Mouse (Mus musculus): ENCODE data around the gene Dll3. TPM values are rescaled to one million over a fixed set of nuclear protein-coding genes. Genes with fewer than 3 reads are reported as not detected.

The Dll3 gene
- polyA plus RNA-seq, 1 experiment from 2014 or later, result 0.43 TPM

DNA sequence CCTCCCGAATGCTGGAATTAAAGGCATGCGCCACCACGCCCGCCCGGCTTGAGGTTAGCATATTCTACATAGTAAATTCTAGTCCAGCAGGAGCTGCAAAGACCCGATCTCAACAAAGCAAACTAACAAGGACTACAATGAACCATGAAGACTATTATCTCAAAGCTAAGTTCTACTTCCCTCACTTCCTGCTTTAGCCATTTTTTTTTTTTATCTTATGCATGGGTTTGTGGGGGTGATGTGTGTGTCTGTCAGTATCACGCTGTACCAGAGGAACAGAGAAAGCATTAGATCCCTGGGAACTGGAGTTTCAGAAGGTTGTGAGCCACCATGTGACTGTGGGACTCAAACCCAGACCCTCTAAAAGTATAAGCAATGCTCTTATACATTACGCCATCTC is 23.3 kb upstream of the Dll3 start:
- no peak overlapping the region for H3K9ac ChIP-seq
- DNase-seq (no peak), ATAC-seq (ENCODE audit: insufficient read depth) (no peak)
- H3K27ac ChIP-seq (ENCODE audit: low read depth), result no peak overlapping the region
- peaks cover 98% of the 10 kb centered on the region for H3K36me3 ChIP-seq (ENCODE audit: insufficient read depth)
- no peaks in the 10 kb centered on the region for H3K4me1 ChIP-seq (ENCODE audit: insufficient read depth)
- H3K27me3 ChIP-seq (ENCODE audit: insufficient read depth, low read length), result no peaks in the 10 kb centered on the region
- no peak overlapping the region for H3K4me2 ChIP-seq
- WGBS, result 94% methylated on average over 8 of the region's 8 CpGs
- TF ChIP-seq CTCF (IDR thresholded peaks at IDR 0.05; ENCODE audit: low read depth), result no peak
- H3K9me3 ChIP-seq (ENCODE audit: low read depth, low read length), result no peaks in the 10 kb centered on the region
- no peak overlapping the region for H3K4me3 ChIP-seq (ENCODE audit: low read depth, low read length)

DNA sequence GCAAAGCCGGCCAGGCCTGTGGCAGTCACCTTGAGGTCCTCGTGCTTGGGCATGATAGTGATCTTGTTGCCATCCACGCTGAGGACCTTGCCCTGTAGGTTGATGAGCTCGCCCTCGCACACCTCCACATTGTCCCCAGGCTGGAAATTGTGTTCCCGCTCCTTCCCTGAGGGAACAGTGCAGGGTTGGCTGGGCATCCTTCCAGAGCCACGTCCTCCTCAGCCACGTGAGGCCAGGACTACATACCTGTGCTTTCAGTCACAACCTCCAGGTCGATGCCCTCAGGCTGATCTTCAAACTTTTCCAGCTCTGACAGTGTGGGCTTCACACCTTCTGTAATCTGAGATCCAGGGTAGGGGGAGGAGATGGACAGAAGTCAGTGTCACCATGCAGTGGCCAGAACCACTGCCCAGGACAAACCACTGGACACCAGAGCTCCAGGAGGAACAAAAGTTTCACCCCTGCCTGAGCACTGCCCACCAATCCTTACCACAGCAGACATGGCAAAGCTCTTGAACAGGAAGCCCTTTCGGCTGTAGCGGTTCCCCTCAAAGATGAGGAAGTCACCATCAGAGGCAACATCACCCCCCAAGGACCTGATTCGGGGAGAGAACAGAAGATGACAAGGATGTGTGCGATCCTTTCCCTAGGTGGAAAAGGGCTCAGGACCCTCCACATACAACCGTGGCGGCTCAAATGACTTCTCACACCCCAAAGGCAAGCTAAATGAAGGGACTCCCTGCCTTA is 20.1 kb upstream of the Dll3 start:
- Histone ChIP-seq H3K9me3 (ENCODE audit: low read depth, low read length) (no peaks in the 10 kb centered on the region), H3K4me1 (ENCODE audit: insufficient read depth) (no peaks in the 10 kb centered on the region), H3K9ac (no peak overlapping the region), H3K4me3 (ENCODE audit: low read depth, low read length) (no peak overlapping the region), H3K27ac (ENCODE audit: low read depth) (no peak overlapping the region), H3K36me3 (ENCODE audit: insufficient read depth) (peaks cover 99% of the 10 kb centered on the region), H3K27me3 (ENCODE audit: insufficient read depth, low read length) (no peaks in the 10 kb centered on the region), H3K4me2 (no peak overlapping the region)
- ATAC-seq (ENCODE audit: insufficient read depth) (no peak), DNase-seq (no peak)
- 90% methylated on average over 15 of the region's 15 CpGs for WGBS
- TF ChIP-seq CTCF (IDR thresholded peaks at IDR 0.05; ENCODE audit: low read depth), result no peak

DNA sequence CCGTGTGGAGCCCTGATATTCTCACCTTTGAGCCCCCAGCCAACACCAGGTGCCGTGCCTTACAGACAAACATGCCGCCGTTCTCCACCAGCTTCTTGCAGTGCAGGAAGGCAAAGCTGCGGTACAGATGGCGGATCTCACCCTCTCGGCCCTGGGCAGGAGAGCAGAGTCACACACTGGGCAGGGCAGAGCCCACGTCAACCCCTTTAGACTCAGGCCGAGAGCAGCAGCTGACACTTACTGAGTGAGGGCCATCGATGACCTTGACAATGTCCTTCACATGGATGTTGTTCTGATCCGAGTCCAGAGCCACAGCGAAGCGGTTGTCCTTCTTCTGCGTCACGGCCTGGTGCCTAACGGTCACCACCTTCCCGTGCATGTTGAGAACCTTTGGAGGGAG is 16.7 kb upstream of the Dll3 start:
- H3K27ac ChIP-seq (ENCODE audit: low read depth), result no peak overlapping the region
- no peak overlapping the region for H3K9ac ChIP-seq
- H3K4me2 ChIP-seq, result no peak overlapping the region
- H3K4me1 ChIP-seq (ENCODE audit: insufficient read depth), result no peaks in the 10 kb centered on the region
- no peaks in the 10 kb centered on the region for H3K9me3 ChIP-seq (ENCODE audit: low read depth, low read length)
- WGBS, result 94% methylated on average over 17 of the region's 17 CpGs
- no peak overlapping the region for H3K4me3 ChIP-seq (ENCODE audit: low read depth, low read length)
- DNase-seq (no peak), ATAC-seq (ENCODE audit: insufficient read depth) (no peak)
- no peak for TF ChIP-seq CTCF (IDR thresholded peaks at IDR 0.05; ENCODE audit: low read depth)
- no peaks in the 10 kb centered on the region for H3K27me3 ChIP-seq (ENCODE audit: insufficient read depth, low read length)
- H3K36me3 ChIP-seq (ENCODE audit: insufficient read depth), result peaks cover 94% of the 10 kb centered on the region

DNA sequence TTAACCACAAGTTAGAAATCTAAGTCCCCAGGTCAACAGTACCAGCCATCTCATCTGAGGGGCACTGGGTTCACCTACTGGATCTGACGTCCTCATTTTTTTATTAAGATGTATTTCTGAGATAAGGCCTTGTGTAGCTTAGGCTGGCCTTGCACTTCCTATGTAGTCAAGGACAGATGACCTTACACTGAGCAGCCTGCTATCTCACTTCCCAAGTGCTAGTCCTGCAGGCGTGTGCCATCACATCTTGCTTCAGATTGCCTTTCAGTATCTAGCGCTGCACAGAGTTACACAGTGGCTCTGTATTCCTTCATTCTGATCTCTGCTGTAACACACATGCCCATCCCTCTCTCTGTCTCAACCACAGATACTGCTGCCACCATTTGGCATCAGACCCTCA is 16.0 kb upstream of the Dll3 start:
- 81% methylated on average over 3 of the region's 3 CpGs for WGBS
- Histone ChIP-seq H3K9ac (no peak overlapping the region), H3K27me3 (ENCODE audit: insufficient read depth, low read length) (no peaks in the 10 kb centered on the region), H3K4me1 (ENCODE audit: insufficient read depth) (no peaks in the 10 kb centered on the region), H3K4me2 (no peak overlapping the region), H3K27ac (ENCODE audit: low read depth) (no peak overlapping the region), H3K36me3 (ENCODE audit: insufficient read depth) (peaks cover 88% of the 10 kb centered on the region), H3K9me3 (ENCODE audit: low read depth, low read length) (no peaks in the 10 kb centered on the region), H3K4me3 (ENCODE audit: low read depth, low read length) (no peak overlapping the region)
- no peak for TF ChIP-seq CTCF (IDR thresholded peaks at IDR 0.05; ENCODE audit: low read depth)
- DNase-seq (no peak), ATAC-seq (ENCODE audit: insufficient read depth) (no peak)

DNA sequence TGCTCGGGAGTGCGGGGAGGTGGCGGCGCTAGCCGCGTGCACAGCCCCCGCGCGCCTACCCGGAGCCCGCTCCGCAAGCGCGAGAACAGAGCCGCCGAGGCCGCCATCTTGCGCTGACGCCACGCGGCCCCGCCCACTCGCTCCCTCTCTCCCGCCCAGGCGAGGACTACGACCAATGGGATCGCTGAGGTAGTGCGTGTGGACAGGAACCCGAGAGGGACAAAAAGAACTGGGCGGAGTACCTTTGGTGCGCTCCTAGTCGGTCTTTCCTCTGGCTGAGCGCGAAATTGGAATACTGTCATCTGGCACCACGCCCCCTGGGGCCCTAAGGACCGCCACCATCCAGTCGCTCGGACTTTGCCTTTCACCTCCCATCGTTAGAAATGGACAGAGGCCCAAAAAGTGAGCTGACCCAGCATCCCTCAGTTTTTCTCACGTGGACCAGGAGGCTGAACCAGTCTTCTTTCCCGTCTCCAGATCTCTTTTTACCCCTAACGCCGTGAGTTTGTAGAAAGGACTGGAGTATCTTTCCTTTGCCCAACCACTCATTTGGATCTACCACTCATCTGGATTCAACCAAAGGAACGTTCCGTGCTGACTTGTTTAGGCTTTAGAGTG is 10.0 kb upstream of the Dll3 start, which contains the start of gene Timm50:
Gene Timm50, minus strand, starts transcription at position 147 of the 618 bp plus-strand sequence.
- Histone ChIP-seq H3K36me3 (ENCODE audit: insufficient read depth) (peaks cover 61% of the 10 kb centered on the region), H3K27ac (ENCODE audit: low read depth) (peak within 1 kb of the TSS; percentile 67), H3K4me3 (ENCODE audit: low read depth, low read length) (peak within 1 kb of the TSS; percentile 95), H3K27me3 (ENCODE audit: insufficient read depth, low read length) (no peaks in the 10 kb centered on the region), H3K9ac (peak within 1 kb of the TSS; percentile 87), H3K4me2 (peak within 1 kb of the TSS; percentile 69), H3K4me1 (ENCODE audit: insufficient read depth) (0 out of 2 replicates have a peak, but pooled peaks cover 5% of the 10 kb centered on the region), H3K9me3 (ENCODE audit: low read depth, low read length) (no peaks in the 10 kb centered on the region)
- no peak for TF ChIP-seq CTCF (IDR thresholded peaks at IDR 0.05; ENCODE audit: low read depth)
- under 1% methylated on average over 45 of the region's 45 CpGs for WGBS
- ATAC-seq (ENCODE audit: insufficient read depth), result peak; percentile 99
- DNase-seq, result peak; percentile 99

DNA sequence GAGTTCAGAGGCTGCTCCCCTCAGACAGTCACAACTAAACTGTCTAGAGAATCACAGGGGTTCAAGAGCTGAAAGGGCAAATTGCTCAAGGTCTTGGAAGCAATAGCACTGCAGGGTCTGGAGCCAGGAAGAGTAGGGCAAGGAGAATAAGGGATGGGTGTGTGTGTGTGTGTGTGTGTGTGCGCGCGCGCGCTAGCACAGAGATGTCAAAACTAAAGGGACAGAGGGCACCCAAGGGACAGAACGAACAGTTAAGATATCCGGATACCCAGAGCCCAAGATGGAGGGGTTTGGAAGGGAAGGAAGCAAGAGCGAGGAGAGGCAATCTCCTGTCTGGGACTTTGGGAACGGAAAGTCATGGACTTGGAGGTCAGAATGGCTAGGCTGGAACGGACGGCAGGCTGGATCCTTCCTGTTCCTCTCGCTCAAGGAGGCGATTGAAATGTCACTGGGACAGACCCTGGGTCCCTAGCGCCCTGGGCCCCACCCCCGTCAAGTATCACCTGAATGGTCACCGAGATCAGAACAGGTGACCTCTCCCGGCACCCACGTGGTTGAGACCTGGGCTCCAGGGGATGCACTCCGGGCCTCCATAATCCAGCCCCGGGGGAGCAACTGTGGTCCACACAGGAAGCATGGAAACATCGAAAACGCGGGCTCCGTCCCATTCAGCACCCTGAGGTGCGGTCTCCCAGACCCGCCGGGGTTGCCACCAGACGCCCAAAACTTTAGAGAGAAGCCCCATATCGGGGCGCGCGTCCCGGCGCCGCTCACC is 9.3 kb upstream of the Dll3 start:
- 6% methylated on average over 35 of the region's 35 CpGs for WGBS
- H3K27me3 ChIP-seq (ENCODE audit: insufficient read depth, low read length), result no peaks in the 10 kb centered on the region
- H3K9me3 ChIP-seq (ENCODE audit: low read depth, low read length), result no peaks in the 10 kb centered on the region
- DNase-seq, result peak; percentile 10
- H3K4me2 ChIP-seq, result peak overlapping the region; percentile 69
- peak; percentile 58 for ATAC-seq (ENCODE audit: insufficient read depth)
- no peak for TF ChIP-seq CTCF (IDR thresholded peaks at IDR 0.05; ENCODE audit: low read depth)
- H3K4me1 ChIP-seq (ENCODE audit: insufficient read depth), result 0 out of 2 replicates have a peak, but pooled peaks cover 5% of the 10 kb centered on the region
- H3K4me3 ChIP-seq (ENCODE audit: low read depth, low read length), result peak overlapping the region; percentile 95
- peak overlapping the region; percentile 87 for H3K9ac ChIP-seq
- H3K27ac ChIP-seq (ENCODE audit: low read depth), result peak overlapping the region; percentile 67
- peaks cover 61% of the 10 kb centered on the region for H3K36me3 ChIP-seq (ENCODE audit: insufficient read depth)

DNA sequence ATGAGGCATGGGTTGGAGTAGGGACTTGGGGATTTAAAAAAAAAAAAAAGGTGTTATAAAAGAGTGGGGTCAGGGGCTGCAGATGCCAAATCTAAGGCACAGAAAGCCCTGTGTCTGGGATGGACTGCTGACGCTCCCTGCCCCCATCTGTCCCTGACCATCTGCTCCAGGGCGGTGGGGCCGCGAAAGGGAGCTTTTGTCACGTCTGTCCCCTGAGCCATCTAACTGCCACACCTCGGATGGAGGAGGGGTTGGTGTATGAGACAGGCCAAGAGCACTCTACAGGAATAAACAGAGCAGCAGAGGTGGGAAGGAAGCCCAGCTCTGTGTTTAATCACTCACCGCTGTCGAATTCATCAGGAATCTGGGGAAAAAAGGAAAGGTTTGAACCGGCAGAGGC is 7.7 kb upstream of the Dll3 start:
- H3K36me3 ChIP-seq (ENCODE audit: insufficient read depth), result peaks cover 60% of the 10 kb centered on the region
- H3K27ac ChIP-seq (ENCODE audit: low read depth), result no peak overlapping the region
- H3K27me3 ChIP-seq (ENCODE audit: insufficient read depth, low read length), result no peaks in the 10 kb centered on the region
- no peaks in the 10 kb centered on the region for H3K9me3 ChIP-seq (ENCODE audit: low read depth, low read length)
- DNase-seq (no peak), ATAC-seq (ENCODE audit: insufficient read depth) (no peak)
- H3K4me1 ChIP-seq (ENCODE audit: insufficient read depth), result 0 out of 2 replicates have a peak, but pooled peaks cover 5% of the 10 kb centered on the region
- no peak overlapping the region for H3K4me2 ChIP-seq
- H3K4me3 ChIP-seq (ENCODE audit: low read depth, low read length), result no peak overlapping the region; the same call in 1 of the 2 replicates
- TF ChIP-seq CTCF (IDR thresholded peaks at IDR 0.05; ENCODE audit: low read depth), result no peak
- no peak overlapping the region for H3K9ac ChIP-seq
- 59% methylated on average over 9 of the region's 9 CpGs for WGBS

All from lung, embryonic 14.5 days (tissue).